Mouse (Mus musculus) gastrocnemius, adult 2 months (tissue): Measurements from ENCODE around the gene Sltm. TPM values are rescaled to one million over a fixed set of nuclear protein-coding genes. Genes with fewer than 3 reads are reported as not detected.

Source experiments
- DNase-seq: peaks from one replicate; pipeline ENCODE4 v3.0.0; 2022
- H3K27ac ChIP-seq: fragments of 200-600 bp; 2 replicates; pipeline ENCODE4 v1.8.1; 2022; ENCODE audit warnings: mild to moderate bottlenecking
- H3K4me3 ChIP-seq: fragments of 200-600 bp; 2 replicates; pipeline ENCODE4 v1.8.1; 2022; ENCODE audit warnings: mild to moderate bottlenecking, moderate library complexity
- CTCF ChIP-seq: fragments of 200-600 bp; IDR thresholded peaks from 2 replicates; pipeline ENCODE4 v1.8.1; 2022; ENCODE audit warnings: antibody characterized with exemption, mild to moderate bottlenecking, moderate library complexity
- intact Hi-C: fragments of 180-260 bp; cut with DNase I; formaldehyde crosslinking; loops from one replicate; pipeline ENCODE4 v1.15.1; 2025
- total RNA-seq, 2 experiments: library from RNA; stranded (reverse); gene quantifications; 2 replicates each; pipeline ENCODE4 v1.2.3; 2021

The Sltm gene
- total RNA-seq, 2 experiments from 2014 or later, result 16.9 to 20.9 TPM

GRCm38 (mm10) chr9:70636748-70637147, 94.2 kb downstream of the Sltm start:
- DNase-seq, result no peak
- intact Hi-C loops, result no loop called here
- no peak overlapping the region for H3K4me3 ChIP-seq
- TF ChIP-seq CTCF, result no peak
- no peak overlapping the region for H3K27ac ChIP-seq

Other genes with a start within 250 kb of the Sltm start
- under 1 TPM in 1 of 2 experiments, not detected in 1; 0.26 TPM for gene Ccnb2, start 121.2 kb upstream of the Sltm start, total RNA-seq
- gene Rnf111, start 39.0 kb upstream of the Sltm start, total RNA-seq, result 10 to 100 TPM; 13.3 to 14.0 TPM
- gene Gm10642, start 113.5 kb downstream of the Sltm start, total RNA-seq, result under 1 TPM in 1 of 2 experiments, not detected in 1; 0.26 TPM
- 10 to 100 TPM; 12.3 to 17.9 TPM for gene Mindy2, start 114.4 kb downstream of the Sltm start, total RNA-seq
- 10 to 100 TPM; 14.1 to 17.3 TPM for gene Adam10, start 136.2 kb downstream of the Sltm start, total RNA-seq